16 mouse cellular contexts compared by ENCODE assay signal in genomic region chr11:19174305-19175017, GRCm38 (mm10).
DNase-seq lines count a peak whose midpoint lies in the region; ATAC-seq and TF ChIP-seq lines count a peak whose summit lies in the region.
"Had no signal": no experiment of that assay in that cellular context is flagged by ENCODE, and none has a peak within 500 bp of the region (broad histone marks: within the 10 kb centered on the region; RNA-seq: fewer than 3 reads in every experiment).

No protein-coding gene starts in this region.

- no peak overlapping the region for H3K4me3 ChIP-seq in hindbrain, embryonic 12.5 days
- H3K4me3 ChIP-seq in hindbrain, embryonic 11.5 days (ENCODE audit: low read depth, low read length): no peak overlapping the region
- no peak overlapping the region for H3K4me3 ChIP-seq in midbrain, embryonic 14.5 days (replicated peaks; ENCODE audit: low read depth, low read length)
- no peak overlapping the region for H3K4me3 ChIP-seq in midbrain, embryonic 13.5 days (replicated peaks)
- H3K4me3 ChIP-seq in neural tube, embryonic 14.5 days (ENCODE audit: low read depth, low read length): no peak overlapping the region
- H3K4me3 ChIP-seq in left cerebral cortex, adult 2 months: no peak overlapping the region
- H3K4me3 ChIP-seq: embryonic facial prominence, embryonic 12.5 days; forebrain, embryonic 15.5 days; heart, adult 2 months; heart, embryonic 12.5 days had no signal

- no peak for ATAC-seq in hindbrain, embryonic 12.5 days (ENCODE audit: low FRiP score)
- ATAC-seq in hindbrain, embryonic 11.5 days (ENCODE audit: low FRiP score): no peak
- ATAC-seq in midbrain, embryonic 14.5 days (ENCODE audit: low FRiP score, low TSS enrichment): no peak
- no peak for ATAC-seq in midbrain, embryonic 13.5 days
- ATAC-seq in neural tube, embryonic 14.5 days (ENCODE audit: low read depth): peak; percentile 72
- ATAC-seq: forebrain, embryonic 15.5 days had no signal

- H3K9ac ChIP-seq in hindbrain, embryonic 12.5 days: no peak overlapping the region
- H3K9ac ChIP-seq in hindbrain, embryonic 11.5 days (ENCODE audit: low read depth, low read length): no peak overlapping the region
- H3K9ac ChIP-seq in midbrain, embryonic 14.5 days (replicated peaks; ENCODE audit: low read length): no peak overlapping the region
- H3K9ac ChIP-seq in midbrain, embryonic 13.5 days (replicated peaks): no peak overlapping the region
- H3K9ac ChIP-seq in neural tube, embryonic 14.5 days (replicated peaks; ENCODE audit: low read depth, low read length): no peak overlapping the region
- H3K9ac ChIP-seq: embryonic facial prominence, embryonic 12.5 days; forebrain, embryonic 15.5 days; heart, embryonic 12.5 days had no signal

- TF ChIP-seq POLR2A in brain, embryonic 14.5 days (IDR thresholded peaks at IDR 0.05; ENCODE audit: borderline replicate concordance, extremely low read depth, insufficient read depth, insufficient read length, poor library complexity, severe bottlenecking): no peak

- intact Hi-C loops in left cerebral cortex, adult 2 months (cut with DNase I): no loop called here

- H3K9me3 ChIP-seq in hindbrain, embryonic 12.5 days (replicated peaks): no peaks in the 10 kb centered on the region
- no peaks in the 10 kb centered on the region for H3K9me3 ChIP-seq in hindbrain, embryonic 11.5 days (ENCODE audit: control insufficient read depth, low read length)
- no peaks in the 10 kb centered on the region for H3K9me3 ChIP-seq in midbrain, embryonic 14.5 days (ENCODE audit: control insufficient read depth, low read length)
- no peaks in the 10 kb centered on the region for H3K9me3 ChIP-seq in midbrain, embryonic 13.5 days
- no peaks in the 10 kb centered on the region for H3K9me3 ChIP-seq in neural tube, embryonic 14.5 days (ENCODE audit: control insufficient read depth, low read length)
- H3K9me3 ChIP-seq: embryonic facial prominence, embryonic 12.5 days; forebrain, embryonic 15.5 days; heart, embryonic 12.5 days had no signal

- DNase-seq in hindbrain, embryonic 11.5 days (ENCODE audit: low spot score): no peak
- peak; percentile 28 for DNase-seq in midbrain, embryonic 14.5 days
- peak; percentile 14 for DNase-seq in brain, embryonic 14.5 days (ENCODE audit: low read depth)
- DNase-seq in left cerebral cortex, adult 2 months (ENCODE audit: extremely low spot score in 1 of 2, low spot score in 2 of 2): no peak
- DNase-seq: adrenal gland, postnatal 10 days; cerebellum, adult 11-12 months; cerebellum, adult 9-10 months; cerebellum, postnatal 25 days; gastrocnemius, postnatal 10 days; heart, adult 2 months had no signal

- no peak overlapping the region for H3K4me2 ChIP-seq in hindbrain, embryonic 12.5 days (replicated peaks)
- no peak overlapping the region for H3K4me2 ChIP-seq in hindbrain, embryonic 11.5 days (replicated peaks; ENCODE audit: low read depth, low read length)
- no peak overlapping the region for H3K4me2 ChIP-seq in midbrain, embryonic 14.5 days (ENCODE audit: low read length)
- no peak overlapping the region for H3K4me2 ChIP-seq in midbrain, embryonic 13.5 days (replicated peaks)
- no peak overlapping the region for H3K4me2 ChIP-seq in neural tube, embryonic 14.5 days (ENCODE audit: low read depth, low read length)
- H3K4me2 ChIP-seq: embryonic facial prominence, embryonic 12.5 days; forebrain, embryonic 15.5 days; heart, embryonic 12.5 days had no signal

- 0 out of 2 replicates have a peak overlapping the region, but pooled peaks have one; percentile 12 for H3K27ac ChIP-seq in hindbrain, embryonic 12.5 days
- H3K27ac ChIP-seq in hindbrain, embryonic 11.5 days (ENCODE audit: low read depth, low read length): no peak overlapping the region
- no peak overlapping the region for H3K27ac ChIP-seq in midbrain, embryonic 14.5 days (replicated peaks; ENCODE audit: low read depth, low read length)
- H3K27ac ChIP-seq in midbrain, embryonic 13.5 days: no peak overlapping the region
- H3K27ac ChIP-seq in neural tube, embryonic 14.5 days (ENCODE audit: low read depth, low read length): 0 out of 2 replicates have a peak overlapping the region, but pooled peaks have one; percentile 8
- no peak overlapping the region for H3K27ac ChIP-seq in left cerebral cortex, adult 2 months
- H3K27ac ChIP-seq: embryonic facial prominence, embryonic 12.5 days; forebrain, embryonic 15.5 days; heart, adult 2 months had no signal

- WGBS in hindbrain, embryonic 12.5 days: 80% methylated on average over 13 of the region's 13 CpGs
- WGBS in hindbrain, embryonic 11.5 days: 88% methylated on average over 13 of the region's 13 CpGs
- 66% methylated on average over 13 of the region's 13 CpGs for WGBS in midbrain, embryonic 14.5 days
- 72% methylated on average over 13 of the region's 13 CpGs for WGBS in midbrain, embryonic 13.5 days
- 47% methylated on average over 13 of the region's 13 CpGs for WGBS in neural tube, embryonic 14.5 days

- H3K36me3 ChIP-seq in hindbrain, embryonic 12.5 days: no peaks in the 10 kb centered on the region
- no peaks in the 10 kb centered on the region for H3K36me3 ChIP-seq in hindbrain, embryonic 11.5 days (ENCODE audit: control insufficient read depth, insufficient read depth, low read length)
- H3K36me3 ChIP-seq in midbrain, embryonic 14.5 days (ENCODE audit: control insufficient read depth, insufficient read depth, low read length): no peaks in the 10 kb centered on the region
- H3K36me3 ChIP-seq in midbrain, embryonic 13.5 days: no peaks in the 10 kb centered on the region
- no peaks in the 10 kb centered on the region for H3K36me3 ChIP-seq in neural tube, embryonic 14.5 days (ENCODE audit: control insufficient read depth, insufficient read depth, low read length)
- H3K36me3 ChIP-seq: embryonic facial prominence, embryonic 12.5 days; forebrain, embryonic 15.5 days; heart, embryonic 12.5 days had no signal

- TF ChIP-seq CTCF in brain, embryonic 14.5 days (IDR thresholded peaks at IDR 0.05; ENCODE audit: borderline replicate concordance, extremely low read depth, insufficient read depth, insufficient read length): no peak
- no peak for TF ChIP-seq CTCF in left cerebral cortex, adult 2 months (IDR thresholded peaks at IDR 0.05)

- H3K4me1 ChIP-seq in hindbrain, embryonic 12.5 days: 0 out of 2 replicates have a peak, but pooled peaks cover 2% of the 10 kb centered on the region
- H3K4me1 ChIP-seq in hindbrain, embryonic 11.5 days (replicated peaks; ENCODE audit: control insufficient read depth, insufficient read depth, low read length): no peaks in the 10 kb centered on the region
- 0 out of 2 replicates have a peak, but pooled peaks cover 3% of the 10 kb centered on the region for H3K4me1 ChIP-seq in midbrain, embryonic 14.5 days (ENCODE audit: control insufficient read depth, insufficient read depth, low read length)
- no peaks in the 10 kb centered on the region for H3K4me1 ChIP-seq in midbrain, embryonic 13.5 days (replicated peaks)
- no peaks in the 10 kb centered on the region for H3K4me1 ChIP-seq in neural tube, embryonic 14.5 days (ENCODE audit: control insufficient read depth, insufficient read depth, low read length)
- H3K4me1 ChIP-seq: embryonic facial prominence, embryonic 12.5 days; forebrain, embryonic 15.5 days had no signal

- H3K27me3 ChIP-seq in hindbrain, embryonic 12.5 days: no peaks in the 10 kb centered on the region
- no peaks in the 10 kb centered on the region for H3K27me3 ChIP-seq in hindbrain, embryonic 11.5 days (ENCODE audit: control insufficient read depth, insufficient read depth, low read length)
- no peaks in the 10 kb centered on the region for H3K27me3 ChIP-seq in midbrain, embryonic 14.5 days (ENCODE audit: control insufficient read depth, insufficient read depth, low read length)
- no peaks in the 10 kb centered on the region for H3K27me3 ChIP-seq in midbrain, embryonic 13.5 days
- no peaks in the 10 kb centered on the region for H3K27me3 ChIP-seq in neural tube, embryonic 14.5 days (ENCODE audit: control insufficient read depth, insufficient read depth, low read length)
- H3K27me3 ChIP-seq: embryonic facial prominence, embryonic 12.5 days; forebrain, embryonic 15.5 days; heart, embryonic 12.5 days had no signal

Comparison
In these comparisons a context has a peak if more than half of its experiments do, and no peak if none do; other contexts are left out.
1. H3K27ac ChIP-seq: peak in hindbrain, embryonic 12.5 days (single experiment) and neural tube, embryonic 14.5 days (single experiment); none in hindbrain, embryonic 11.5 days (single experiment), midbrain, embryonic 14.5 days (single experiment), midbrain, embryonic 13.5 days (single experiment) and left cerebral cortex, adult 2 months (single experiment).
2. DNase-seq: peak in midbrain, embryonic 14.5 days (single experiment) and brain, embryonic 14.5 days (single experiment); none in hindbrain, embryonic 11.5 days (single experiment) and left cerebral cortex, adult 2 months (0 of 2).